Comparison of ENCODE assay signal across 22 mouse cellular contexts in the genomic region with DNA sequence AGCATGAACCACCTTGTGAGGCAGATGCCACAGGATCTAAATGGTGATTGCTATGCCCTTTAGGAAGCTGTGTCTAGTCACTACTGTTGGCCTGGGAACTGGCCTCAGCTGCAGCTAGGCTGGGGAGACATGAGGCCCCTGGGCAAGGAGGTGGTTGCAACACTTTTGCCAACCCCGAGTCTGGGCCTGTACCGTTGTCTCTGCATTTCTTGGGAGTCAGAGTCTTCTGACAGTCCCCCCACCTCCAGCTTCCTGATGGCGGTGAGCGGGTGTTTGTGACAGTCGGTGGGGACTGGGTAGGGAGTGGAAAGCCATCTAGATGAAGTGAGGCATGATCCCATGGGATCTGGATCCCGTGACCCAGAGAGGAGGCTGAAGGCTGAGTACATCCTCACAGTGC. TPM values are rescaled to one million over a fixed set of nuclear protein-coding genes. Genes with fewer than 3 reads are reported as not detected.
DNase-seq lines count a peak whose midpoint lies in the region; ATAC-seq lines count a peak whose summit lies in the region.
"Had no signal": no experiment of that assay in that cellular context is flagged by ENCODE, and none has a peak within 500 bp of the region (broad histone marks: within the 10 kb centered on the region; RNA-seq: fewer than 3 reads in every experiment).

No protein-coding gene starts in this region.

- no peak overlapping the region for H3K4me2 ChIP-seq in midbrain, embryonic 11.5 days
- H3K4me2 ChIP-seq: embryonic facial prominence, embryonic 12.5 days; forebrain, embryonic 13.5 days; forebrain, embryonic 15.5 days had no signal

- peaks cover 17% of the 10 kb centered on the region for H3K4me1 ChIP-seq in midbrain, embryonic 11.5 days (ENCODE audit: control insufficient read depth, insufficient read depth, low read length)
- peaks cover 36% of the 10 kb centered on the region for H3K4me1 ChIP-seq in midbrain, embryonic 10.5 days

- H3K27me3 ChIP-seq in midbrain, embryonic 11.5 days (ENCODE audit: control insufficient read depth, insufficient read depth, low read length), result no peaks in the 10 kb centered on the region
- peaks cover 49% of the 10 kb centered on the region for H3K27me3 ChIP-seq in midbrain, embryonic 10.5 days (ENCODE audit: low read depth, poor library complexity, severe bottlenecking)
- H3K27me3 ChIP-seq: CH12.LX; embryonic facial prominence, embryonic 12.5 days; forebrain, embryonic 13.5 days; forebrain, embryonic 15.5 days; Patski had no signal

- DNase-seq in midbrain, embryonic 11.5 days (ENCODE audit: low spot score, missing footprints), result peak; percentile 66
- DNase-seq in midbrain, embryonic 10.5 days (ENCODE audit: low spot score), result no peak
- peak; percentile 47 for DNase-seq in thymus, postnatal 4 days
- DNase-seq in thymus, postnatal 10 days (ENCODE audit: low spot score in 2 of 2), result no peak
- DNase-seq in spleen, adult 12 weeks (ENCODE audit: low spot score), result no peak
- DNase-seq: adrenal gland, adult 8-10 months; adrenal gland, postnatal 14 days; adrenal gland, postnatal 36 days; cerebellum, adult 11-12 months; cerebellum, adult 2 months; cerebellum, adult 9-10 months; cerebellum, postnatal 25 days; forebrain, postnatal 0 days had no signal

- no peak for ATAC-seq in midbrain, embryonic 11.5 days (ENCODE audit: low FRiP score)
- ATAC-seq: activated CD4-positive, CD25-positive, alpha-beta regulatory T cell, adult 4 months; CD4-positive, CD25-positive, alpha-beta regulatory T cell, adult 4 months; forebrain, embryonic 13.5 days; forebrain, embryonic 15.5 days; forebrain, postnatal 0 days; Patski had no signal

- H3K36me3 ChIP-seq in midbrain, embryonic 11.5 days (ENCODE audit: control insufficient read depth, insufficient read depth, low read length), result no peaks in the 10 kb centered on the region
- peaks cover 14% of the 10 kb centered on the region for H3K36me3 ChIP-seq in midbrain, embryonic 10.5 days
- H3K36me3 ChIP-seq: embryonic facial prominence, embryonic 12.5 days had no signal

- no peak overlapping the region for H3K27ac ChIP-seq in midbrain, embryonic 11.5 days (ENCODE audit: low read depth, low read length)
- no peak overlapping the region for H3K27ac ChIP-seq in midbrain, embryonic 10.5 days (replicated peaks)
- H3K27ac ChIP-seq: embryonic facial prominence, embryonic 10.5 days; embryonic facial prominence, embryonic 12.5 days; forebrain, embryonic 13.5 days; forebrain, embryonic 15.5 days had no signal

- H3K4me3 ChIP-seq in midbrain, embryonic 11.5 days (ENCODE audit: low read depth, low read length), result no peak overlapping the region
- H3K4me3 ChIP-seq in midbrain, embryonic 10.5 days, result no peak overlapping the region
- H3K4me3 ChIP-seq: embryonic facial prominence, embryonic 10.5 days; embryonic facial prominence, embryonic 12.5 days; forebrain, embryonic 13.5 days; forebrain, embryonic 15.5 days had no signal

- no peaks in the 10 kb centered on the region for H3K9me3 ChIP-seq in midbrain, embryonic 11.5 days (ENCODE audit: control insufficient read depth, low read length)
- no peaks in the 10 kb centered on the region for H3K9me3 ChIP-seq in midbrain, embryonic 10.5 days (replicated peaks)
- H3K9me3 ChIP-seq: embryonic facial prominence, embryonic 10.5 days; embryonic facial prominence, embryonic 12.5 days; forebrain, embryonic 13.5 days; forebrain, embryonic 15.5 days; G1E had no signal

- no peak overlapping the region for H3K9ac ChIP-seq in midbrain, embryonic 11.5 days (ENCODE audit: low read length)
- H3K9ac ChIP-seq: embryonic facial prominence, embryonic 12.5 days; forebrain, embryonic 13.5 days; forebrain, embryonic 15.5 days; forebrain, postnatal 0 days had no signal

- 89% methylated on average over 6 of the region's 6 CpGs for WGBS in midbrain, embryonic 11.5 days
- 91% methylated on average over 6 of the region's 6 CpGs for WGBS in midbrain, embryonic 10.5 days

RNA-seq across cellular contexts. Expression of a gene that starts 28.8 kb away (rescaled TPM):
- polyA plus RNA-seq in midbrain, embryonic 11.5 days (2014; fragmentation: Nextera tagmentation; extraction: Ambion mirVana), result 50.8 and 52.5 TPM in 2 replicates
- polyA plus RNA-seq in midbrain, embryonic 10.5 days (2016; fragmentation: Nextera tagmentation; extraction: Ambion mirVana), result 62.0 and 66.0 TPM in 2 replicates

RNA-seq across cellular contexts. Expression of a gene that starts 29.2 kb away (rescaled TPM):
- 21.0 and 22.7 TPM in 2 replicates for polyA plus RNA-seq in midbrain, embryonic 11.5 days (2014; fragmentation: Nextera tagmentation; extraction: Ambion mirVana)
- polyA plus RNA-seq in midbrain, embryonic 10.5 days (2016; fragmentation: Nextera tagmentation; extraction: Ambion mirVana), result 30.6 and 30.7 TPM in 2 replicates

RNA-seq across cellular contexts. Expression of a gene that starts 43.1 kb away (rescaled TPM):
- 10.3 and 12.9 TPM in 2 replicates for polyA plus RNA-seq in midbrain, embryonic 11.5 days (2014; fragmentation: Nextera tagmentation; extraction: Ambion mirVana)
- 13.3 and 16.0 TPM in 2 replicates for polyA plus RNA-seq in midbrain, embryonic 10.5 days (2016; fragmentation: Nextera tagmentation; extraction: Ambion mirVana)

RNA-seq across cellular contexts. Expression of a gene that starts 43.3 kb away (rescaled TPM):
- polyA plus RNA-seq in midbrain, embryonic 11.5 days (2014; fragmentation: Nextera tagmentation; extraction: Ambion mirVana), result 2.0 and 2.1 TPM in 2 replicates
- 2.1 and 2.4 TPM in 2 replicates for polyA plus RNA-seq in midbrain, embryonic 10.5 days (2016; fragmentation: Nextera tagmentation; extraction: Ambion mirVana)

Comparison
In these comparisons a context has a peak if more than half of its experiments do, and no peak if none do; other contexts are left out.
1. DNase-seq: peak in midbrain, embryonic 11.5 days (single experiment) and thymus, postnatal 4 days (single experiment); none in midbrain, embryonic 10.5 days (single experiment), thymus, postnatal 10 days (0 of 2) and spleen, adult 12 weeks (single experiment).